Mouse (Mus musculus) ES-E14 (cell line): ENCODE results near the gene Zfp277. TPM values are rescaled to one million over a fixed set of nuclear protein-coding genes. Genes with fewer than 3 reads are reported as not detected.

ENCODE experiments used
- DNase-seq: peaks from one replicate; pipeline ENCODE4 v3.0.0-alpha.2; 2013; ENCODE audit warnings: low read depth, low spot score
- H3K27ac ChIP-seq: 2 replicates; pipeline ENCODE4 v1.5.1; 2012; ENCODE audit warnings: low read depth, mild to moderate bottlenecking, low read length, moderate library complexity, mixed read lengths; ENCODE audit not compliant: poor library complexity, insufficient read depth, severe bottlenecking
- H3K36me3 ChIP-seq: 2 replicates; pipeline ENCODE4 v1.6.1; 2012; ENCODE audit warnings: mild to moderate bottlenecking, low read length, moderate library complexity, mixed read lengths; ENCODE audit not compliant: control insufficient read depth, poor library complexity, insufficient read depth, severe bottlenecking
- H3K4me1 ChIP-seq, 2 experiments: fragments of 150-350 bp in 1 of 2; sonication (generic) in 1 of 2; 2 replicates each; pipeline ENCODE4 v1.6.1; 2012; ENCODE audit warnings: low read length in 2 of 2, mild to moderate bottlenecking in 1 of 2, mixed read lengths in 1 of 2; ENCODE audit not compliant: control insufficient read depth in 2 of 2, insufficient read depth in 2 of 2, poor library complexity in 1 of 2
- H3K4me3 ChIP-seq, 2 experiments: fragments of 150-350 bp in 1 of 2; sonication (generic) in 1 of 2; 2 replicates each; pipeline ENCODE4 v1.5.1; 2012; ENCODE audit warnings: low read length in 2 of 2, low read depth in 1 of 2, mild to moderate bottlenecking in 1 of 2, mixed read lengths in 1 of 2; ENCODE audit not compliant: insufficient read depth in 1 of 2, poor library complexity in 1 of 2, severe bottlenecking in 1 of 2
- H3K9ac ChIP-seq: 2 replicates; pipeline ENCODE4 v1.6.1; 2012; ENCODE audit warnings: low read depth, mild to moderate bottlenecking, low read length, mixed read lengths; ENCODE audit not compliant: poor library complexity, insufficient read depth, severe bottlenecking
- H3K9me3 ChIP-seq: fragments of 150-350 bp; sonication (generic); 2 replicates; pipeline ENCODE4 v1.6.1; 2012; ENCODE audit warnings: low read depth, mild to moderate bottlenecking, low read length; ENCODE audit not compliant: control insufficient read depth, insufficient read depth
- CHD2 ChIP-seq: IDR thresholded peaks from 2 replicates; pipeline ENCODE4 v1.6.1; 2014; ENCODE audit warnings: mild to moderate bottlenecking, low read depth, low read length, inconsistent platforms
- HCFC1 ChIP-seq: IDR thresholded peaks from 2 replicates; pipeline ENCODE4 v1.6.1; 2012; ENCODE audit warnings: low read length, inconsistent platforms, borderline replicate concordance; ENCODE audit not compliant: insufficient read depth
- MAFK ChIP-seq: IDR thresholded peaks from 2 replicates; pipeline ENCODE4 v1.6.1; 2014; ENCODE audit warnings: mild to moderate bottlenecking, low read depth, low read length, inconsistent platforms; ENCODE audit not compliant: insufficient read depth
- ZC3H11A ChIP-seq: IDR thresholded peaks from 2 replicates; pipeline ENCODE4 v1.6.1; 2012; ENCODE audit warnings: low read depth, mild to moderate bottlenecking, inconsistent platforms, low read length, borderline replicate concordance
- ZNF384 ChIP-seq: IDR thresholded peaks from 2 replicates; pipeline ENCODE4 v1.6.1; 2012; ENCODE audit warnings: low read depth, low read length, inconsistent platforms
- in situ Hi-C, 2 experiments: fragments of 600-800 bp; cut with MboI; formaldehyde crosslinking; loops; one replicate each; pipeline ENCODE4 v1.15.1; 2025; ENCODE audit warnings: low sequenced_read_pairs in 2 of 2, inconsistent platforms in 1 of 2; ENCODE audit not compliant: unreplicated experiment in 2 of 2
- total RNA-seq: library from RNA; depleted of rRNA; stranded (reverse); fragments of 300-350 nt; gene quantifications from 2 replicates; pipeline ENCODE4 v1.2.3, GENCODE M21; 2012; rRNA removed

Zfp277 gene
- total RNA-seq, 1 experiment, result 21.9 TPM

DNA sequence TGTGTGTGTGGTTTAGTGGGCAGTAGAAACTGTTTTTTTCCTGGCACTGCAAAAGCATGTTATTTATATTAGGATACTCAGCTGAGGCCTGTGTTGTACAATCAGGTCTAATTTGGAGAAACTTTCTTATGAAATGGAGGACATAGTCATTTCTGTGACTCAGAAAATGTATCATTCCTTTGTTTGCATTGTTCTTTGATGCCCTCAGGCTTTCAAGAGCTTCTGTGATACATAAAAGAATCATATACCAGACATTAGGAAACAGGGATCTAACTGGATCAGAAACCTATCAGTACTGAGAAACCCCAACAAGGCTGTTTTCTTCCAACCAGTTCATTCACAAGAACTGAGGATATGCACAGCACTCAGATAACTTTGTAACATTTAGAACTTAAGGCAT is 170.8 kb downstream of the Zfp277 start:
- TF ChIP-seq HCFC1 (no peak), ZNF384 (no peak)
- no peaks in the 10 kb centered on the region for H3K9me3 ChIP-seq
- no peak overlapping the region for H3K4me3 ChIP-seq
- no peaks in the 10 kb centered on the region for H3K36me3 ChIP-seq
- in situ Hi-C loops, result loop anchor here in 1 of 2 experiments (25.0 kb wide), 2 partner anchors 412 to 537 kb away; no protein-coding TSS in a partner anchor
- H3K4me1 ChIP-seq, result peaks cover 2 to 3% of the 10 kb centered on the region in 2 experiments; a peak in 2 of 4 replicates
- DNase-seq, result no peak
- no peak overlapping the region for H3K27ac ChIP-seq
- H3K9ac ChIP-seq, result no peak overlapping the region

- in situ Hi-C loops, result loop anchor here in 1 of 2 experiments (25.0 kb wide), 2 partner anchors 414 to 539 kb away; no protein-coding TSS in a partner anchor
- no peak for DNase-seq
- Histone ChIP-seq H3K27ac (no peak overlapping the region), H3K4me3 (no peak overlapping the region), H3K4me1 (peaks cover 0 to 2% of the 10 kb centered on the region in 2 experiments; a peak in 1 of 4 replicates), H3K36me3 (no peaks in the 10 kb centered on the region), H3K9ac (no peak overlapping the region), H3K9me3 (no peaks in the 10 kb centered on the region)
- TF ChIP-seq ZNF384 (no peak), CHD2 (no peak), ZC3H11A (no peak)
Observed at GRCm38 (mm10) chr12:40273339-40273738, 172.4 kb downstream of the Zfp277 start.

- H3K9ac ChIP-seq, result no peak overlapping the region
- H3K4me3 ChIP-seq, result no peak overlapping the region
- no peaks in the 10 kb centered on the region for H3K9me3 ChIP-seq
- no peaks in the 10 kb centered on the region for H3K4me1 ChIP-seq
- DNase-seq, result no peak
- no peak overlapping the region for H3K27ac ChIP-seq
- in situ Hi-C loops, result loop anchor here in 1 of 2 experiments (25.0 kb wide), 2 partner anchors 415 to 540 kb away; no protein-coding TSS in a partner anchor
- H3K36me3 ChIP-seq, result no peaks in the 10 kb centered on the region
- TF ChIP-seq ZNF384, result no peak
- TF ChIP-seq ZC3H11A, result no peak
- no peak for TF ChIP-seq HCFC1
- no peak for TF ChIP-seq MAFK
- no peak for TF ChIP-seq CHD2
Observed at GRCm38 (mm10) chr12:40272710-40273109, 173.0 kb downstream of the Zfp277 start.

- no peaks in the 10 kb centered on the region for H3K9me3 ChIP-seq
- DNase-seq, result no peak
- no peaks in the 10 kb centered on the region for H3K36me3 ChIP-seq
- no peak for TF ChIP-seq CHD2
- no peak for TF ChIP-seq HCFC1
- TF ChIP-seq MAFK, result no peak
- TF ChIP-seq ZNF384, result no peak
- no peak for TF ChIP-seq ZC3H11A
- H3K4me1 ChIP-seq, result no peaks in the 10 kb centered on the region
- no peak overlapping the region for H3K27ac ChIP-seq
- in situ Hi-C loops, result loop anchor here in 1 of 2 experiments (25.0 kb wide), 2 partner anchors 419 to 544 kb away; no protein-coding TSS in a partner anchor
- H3K4me3 ChIP-seq, result no peak overlapping the region
- H3K9ac ChIP-seq, result no peak overlapping the region
Observed at GRCm38 (mm10) chr12:40268313-40268712, 177.4 kb downstream of the Zfp277 start.

Other genes with a start within 250 kb of the Zfp277 start
- gene Lsmem1, start 246.4 kb downstream of the Zfp277 start, total RNA-seq, result 0.09 and 0.16 TPM in 2 replicates
- 79.8 and 116 TPM in 2 replicates for gene Ifrd1, start 197.4 kb downstream of the Zfp277 start, total RNA-seq
- gene Dock4, start 50 bp upstream of the Zfp277 start, total RNA-seq, result 7.9 and 9.4 TPM in 2 replicates